Mouse (Mus musculus) thymus, adult 2 months (tissue): ENCODE measurements around the gene Mgst2. TPM values are rescaled to one million over a fixed set of nuclear protein-coding genes. Genes with fewer than 3 reads are reported as not detected.
A peak's percentile ranks its signal among the peaks of the same experiment; 100 is the strongest.

Experiments
- DNase-seq: peaks from one replicate; pipeline ENCODE4 v3.0.0; 2021
- H3K27ac ChIP-seq: fragments of 200-500 bp; 2 replicates; pipeline ENCODE4 v1.5.1; 2012; ENCODE audit warnings: low read length, control low read depth; ENCODE audit not compliant: control insufficient read depth, insufficient read depth
- H3K27me3 ChIP-seq: fragments of 200-500 bp; 2 replicates; pipeline ENCODE4 v1.6.1; 2012; ENCODE audit warnings: mild to moderate bottlenecking, low read length, moderate library complexity, mixed read lengths; ENCODE audit not compliant: control insufficient read depth, insufficient read depth
- H3K36me3 ChIP-seq: fragments of 200-500 bp; 2 replicates; pipeline ENCODE4 v1.6.1; 2012; ENCODE audit warnings: mild to moderate bottlenecking, low read length, moderate library complexity; ENCODE audit not compliant: control insufficient read depth, insufficient read depth
- H3K4me1 ChIP-seq: fragments of 200-500 bp; replicated peaks from 2 replicates; pipeline ENCODE4 v1.6.1; 2012; ENCODE audit warnings: low read length; ENCODE audit not compliant: control insufficient read depth, insufficient read depth
- H3K4me3 ChIP-seq: fragments of 200-500 bp; 2 replicates; pipeline ENCODE4 v1.5.1; 2012; ENCODE audit warnings: mild to moderate bottlenecking, low read length, control low read depth, moderate library complexity; ENCODE audit not compliant: control insufficient read depth, insufficient read depth
- CTCF ChIP-seq: fragments of 200-500 bp; IDR thresholded peaks from 2 replicates; pipeline ENCODE4 v1.5.1; 2012; ENCODE audit warnings: mild to moderate bottlenecking, control low read depth, low read length, moderate library complexity, borderline replicate concordance; ENCODE audit not compliant: control insufficient read depth, poor library complexity, insufficient read depth; ENCODE audit errors: extremely low read depth
- POLR2A ChIP-seq: fragments of 200-500 bp; IDR thresholded peaks from 2 replicates; pipeline ENCODE4 v1.6.1; 2012; ENCODE audit warnings: mild to moderate bottlenecking, low read length, control low read depth, moderate library complexity; ENCODE audit not compliant: control insufficient read depth, poor library complexity, insufficient read depth; ENCODE audit errors: extremely low read depth
- WGBS: fragments of 180-500 bp; shearing (Covaris S2); methylation state at CpG from one replicate; pipeline ENCODE4 v1.1.7; 2018; 5-methylcytosine and 5-hydroxymethylcytosine counted together
- polyA plus RNA-seq: library from polyadenylated mRNA; depleted of rRNA; stranded (reverse); fragments of >200 nt; gene quantifications from 2 replicates; pipeline ENCODE4 v1.2.3, GENCODE M21; 2012

The Mgst2 gene
- polyA plus RNA-seq, 1 experiment: 20.8 TPM

DNA sequence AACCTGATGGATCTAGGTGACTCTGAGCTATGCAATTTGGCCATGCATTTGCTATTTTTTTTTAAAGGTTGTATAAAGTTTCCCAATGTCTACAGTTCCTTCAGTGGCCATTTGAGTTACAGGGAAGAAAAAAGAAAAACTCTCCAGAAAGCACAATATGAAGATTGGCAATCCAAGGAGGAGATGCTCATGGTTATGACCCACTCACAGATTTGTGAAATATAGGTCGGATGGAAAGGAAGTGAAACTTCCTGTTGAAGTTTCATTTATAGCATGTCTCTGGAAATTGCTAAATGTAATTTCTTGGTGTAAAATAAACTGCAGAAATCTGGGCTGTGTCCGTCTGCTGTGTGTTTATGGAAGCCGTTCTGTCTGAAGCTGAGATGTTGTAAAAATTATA is 31.2 kb upstream of the Mgst2 start:
- WGBS: 45% methylated on average over 3 of the region's 3 CpGs
- no peak overlapping the region for H3K27ac ChIP-seq
- no peaks in the 10 kb centered on the region for H3K27me3 ChIP-seq

DNA sequence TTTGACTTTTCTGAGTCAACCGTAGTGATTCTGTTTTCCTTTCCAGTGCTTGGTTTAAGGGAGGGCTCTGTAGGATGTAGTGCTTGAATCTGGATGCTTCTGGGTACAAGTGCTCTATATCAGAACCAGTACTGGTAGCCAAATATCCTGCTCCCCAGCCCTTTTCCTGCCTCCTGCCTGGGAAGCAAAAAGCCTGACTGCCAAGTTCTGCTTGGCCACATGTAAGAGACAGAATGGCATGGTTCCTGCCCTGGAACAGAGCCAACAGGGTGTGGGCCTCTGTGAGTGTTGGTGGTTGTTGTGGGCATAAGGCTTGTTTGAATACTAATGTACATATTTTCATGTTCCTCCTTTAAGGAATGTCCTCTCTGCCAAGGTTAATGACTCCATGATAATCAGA is 29.4 kb upstream of the Mgst2 start:
- 95% methylated on average over 1 of the region's 1 CpGs for whole genome bisulfite sequencing
- H3K4me3 ChIP-seq: no peak overlapping the region
- no peak overlapping the region for H3K27ac ChIP-seq
- DNase-seq: no peak
- no peaks in the 10 kb centered on the region for H3K27me3 ChIP-seq
- TF ChIP-seq CTCF (no peak), POLR2A (no peak)
- H3K4me1 ChIP-seq: peaks cover 10% of the 10 kb centered on the region
- no peaks in the 10 kb centered on the region for H3K36me3 ChIP-seq

More for the DNA sequence above, 31.2 kb upstream of the Mgst2 start:
- DNase-seq: no peak
- H3K4me3 ChIP-seq: no peak overlapping the region
- TF ChIP-seq POLR2A: no peak
- no peak for TF ChIP-seq CTCF
- peaks cover 7% of the 10 kb centered on the region for H3K4me1 ChIP-seq
- H3K36me3 ChIP-seq: no peaks in the 10 kb centered on the region

DNA sequence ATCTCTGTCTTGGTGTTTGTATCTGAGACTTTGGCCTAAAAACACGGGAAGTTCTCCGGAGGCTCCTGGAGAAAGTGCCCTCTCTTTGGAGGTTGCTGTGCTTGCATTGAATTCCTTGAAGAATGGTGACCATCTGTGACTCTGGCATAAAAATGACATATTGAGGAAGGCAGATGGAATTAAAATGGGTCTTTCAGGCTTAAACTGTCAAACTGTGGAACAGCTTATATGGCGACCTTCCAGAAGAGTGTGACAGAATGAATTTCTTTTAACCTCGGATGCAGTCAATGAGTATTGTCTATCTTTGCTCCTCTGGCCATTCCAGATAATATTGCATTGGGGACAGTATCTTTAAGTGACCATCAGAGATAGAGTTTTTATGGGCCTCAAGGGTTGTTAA is 28.2 kb upstream of the Mgst2 start:
- H3K27ac ChIP-seq: no peak overlapping the region
- DNase-seq: no peak
- 97% methylated on average over 4 of the region's 4 CpGs for WGBS
- peaks cover 13% of the 10 kb centered on the region for H3K4me1 ChIP-seq
- no peaks in the 10 kb centered on the region for H3K36me3 ChIP-seq
- no peaks in the 10 kb centered on the region for H3K27me3 ChIP-seq
- no peak overlapping the region for H3K4me3 ChIP-seq
- TF ChIP-seq POLR2A (no peak), CTCF (no peak)

DNA sequence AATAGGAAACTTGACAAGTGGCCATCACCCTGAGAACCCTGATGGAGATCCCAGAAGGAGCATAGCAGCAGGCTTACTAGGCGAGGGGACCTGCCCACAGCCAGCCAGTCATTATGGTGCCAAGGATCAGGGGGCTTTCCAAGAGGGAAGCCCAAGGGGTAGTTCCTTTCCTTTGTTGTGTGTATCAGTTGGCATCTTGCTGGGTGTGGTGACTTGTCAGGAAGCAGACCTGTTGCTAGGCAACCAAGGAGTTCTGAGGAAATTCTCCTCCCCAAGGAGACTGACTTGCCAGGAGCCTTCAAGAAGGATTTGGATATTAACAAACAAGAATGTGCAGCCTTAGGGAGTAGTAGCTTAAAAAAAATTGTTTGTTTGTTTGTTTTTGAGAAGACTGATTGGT is 25.7 kb upstream of the Mgst2 start:
- H3K4me1 ChIP-seq: peaks cover 9% of the 10 kb centered on the region
- H3K27me3 ChIP-seq: no peaks in the 10 kb centered on the region
- no peak overlapping the region for H3K4me3 ChIP-seq
- 90% methylated on average over 1 of the region's 1 CpGs for WGBS
- TF ChIP-seq POLR2A (no peak), CTCF (no peak)
- no peak overlapping the region for H3K27ac ChIP-seq
- no peaks in the 10 kb centered on the region for H3K36me3 ChIP-seq
- DNase-seq: no peak

DNA sequence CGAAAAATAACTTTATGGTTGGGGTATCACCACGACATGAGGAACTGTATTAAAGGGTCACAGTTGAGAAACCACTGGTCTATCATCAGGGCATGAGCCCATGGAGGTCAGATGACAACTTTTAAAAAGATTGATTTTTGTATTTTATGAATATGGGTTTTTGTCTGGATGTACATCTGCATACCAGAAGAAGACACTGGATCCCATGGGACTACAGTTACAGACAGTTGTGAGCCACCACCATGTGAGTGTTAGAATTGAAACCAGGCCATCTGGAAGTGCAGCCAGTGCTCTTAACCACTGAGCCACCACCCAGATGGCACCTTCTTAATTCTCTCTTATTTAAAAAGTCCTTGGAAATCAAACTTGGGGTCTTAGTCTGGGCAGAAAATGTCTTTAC is 24.2 kb upstream of the Mgst2 start:
- no peak overlapping the region for H3K27ac ChIP-seq
- 90% methylated on average over 2 of the region's 2 CpGs for WGBS
- no peaks in the 10 kb centered on the region for H3K36me3 ChIP-seq
- DNase-seq: no peak
- H3K4me1 ChIP-seq: peaks cover 7% of the 10 kb centered on the region; the same call in 1 of the 2 replicates
- no peaks in the 10 kb centered on the region for H3K27me3 ChIP-seq
- no peak for TF ChIP-seq CTCF
- no peak for TF ChIP-seq POLR2A
- no peak overlapping the region for H3K4me3 ChIP-seq

DNA sequence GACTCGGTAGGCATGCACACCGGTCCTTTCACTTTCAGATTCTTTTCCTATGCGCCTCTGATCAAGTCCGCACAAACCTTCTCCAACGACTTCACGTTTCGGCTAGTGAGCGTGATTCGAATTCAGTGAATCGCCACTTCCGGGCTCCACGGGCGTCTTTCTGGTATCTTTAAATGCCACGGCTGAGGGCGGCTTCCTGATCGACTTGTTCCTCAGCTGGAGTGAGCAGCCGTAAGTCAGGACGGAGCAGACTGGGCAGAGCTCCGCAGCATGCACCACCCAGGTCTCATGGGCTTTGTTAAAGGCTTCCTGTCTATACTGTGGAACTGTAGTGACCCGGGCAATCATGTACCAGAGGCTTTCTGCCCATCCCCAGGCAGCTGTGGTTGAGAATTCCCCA is 23.5 kb upstream of the Mgst2 start:
- WGBS: 19% methylated on average over 20 of the region's 20 CpGs
- Histone ChIP-seq H3K4me1 (peaks cover 7% of the 10 kb centered on the region; the same call in 1 of the 2 replicates), H3K27ac (peak overlapping the region; percentile 58; the same call in 1 of the 2 replicates), H3K36me3 (no peaks in the 10 kb centered on the region), H3K27me3 (no peaks in the 10 kb centered on the region), H3K4me3 (peak overlapping the region; percentile 55)
- DNase-seq: peak; percentile 40
- TF ChIP-seq POLR2A: 0 out of 2 replicates have a peak, but pooled peaks have one; percentile 25
- no peak for TF ChIP-seq CTCF

DNA sequence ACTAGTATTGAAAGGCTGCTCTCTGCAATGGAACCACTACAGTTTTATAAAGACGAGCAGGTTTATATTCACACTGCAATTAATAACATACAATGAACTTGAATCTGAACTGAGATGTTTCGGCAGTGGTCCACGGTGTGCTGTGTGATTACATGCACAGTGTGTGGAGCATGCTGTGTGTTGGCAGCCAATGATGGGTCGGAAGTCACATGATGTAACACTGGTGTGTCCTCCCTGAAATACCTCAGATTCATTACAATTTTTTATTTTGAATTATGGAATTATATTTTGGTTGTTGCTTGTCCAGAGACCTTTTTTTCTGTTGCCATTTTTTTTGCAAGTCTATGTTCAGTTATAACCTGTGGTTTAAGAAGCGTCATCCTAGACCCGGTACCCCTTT is 22.8 kb upstream of the Mgst2 start:
- TF ChIP-seq POLR2A: no peak
- no peak for TF ChIP-seq CTCF
- H3K4me3 ChIP-seq: no peak overlapping the region

More for the DNA sequence above, 22.8 kb upstream of the Mgst2 start:
- Histone ChIP-seq H3K36me3 (no peaks in the 10 kb centered on the region), H3K27me3 (no peaks in the 10 kb centered on the region), H3K27ac (no peak overlapping the region), H3K4me1 (peaks cover 7% of the 10 kb centered on the region; the same call in 1 of the 2 replicates)
- WGBS: 92% methylated on average over 6 of the region's 6 CpGs
- no peak for DNase-seq
